Mouse (Mus musculus): ENCODE measurements around the gene Fam129c. TPM values are rescaled to one million over a fixed set of nuclear protein-coding genes. Genes with fewer than 3 reads are reported as not detected.
A peak's percentile ranks its signal among the peaks of the same experiment; 100 is the strongest.

The Fam129c gene
- polyA plus RNA-seq, 1 experiment from 2014 or later: 0.77 TPM

- Histone ChIP-seq H3K4me2 (replicated peaks; ENCODE audit: low read depth) (no peak within 1 kb of the TSS), H3K4me1 (replicated peaks; ENCODE audit: control insufficient read depth, insufficient read depth, low read length) (peaks cover 8% of the 10 kb centered on the region), H3K9ac (ENCODE audit: low read depth, low read length) (no peak within 1 kb of the TSS), H3K4me3 (ENCODE audit: low read depth, low read length) (no peak within 1 kb of the TSS), H3K27ac (ENCODE audit: low read depth, low read length) (no peak within 1 kb of the TSS), H3K27me3 (replicated peaks; ENCODE audit: control insufficient read depth, insufficient read depth, low read length) (peaks cover 11% of the 10 kb centered on the region), H3K36me3 (ENCODE audit: control insufficient read depth, insufficient read depth) (no peaks in the 10 kb centered on the region), H3K9me3 (ENCODE audit: control insufficient read depth) (no peaks in the 10 kb centered on the region; the same call in 1 of the 2 replicates)
- ATAC-seq: no peak
- WGBS: 74% methylated on average over 3 of the region's 3 CpGs
- TF ChIP-seq CTCF (IDR thresholded peaks at IDR 0.05; ENCODE audit: low read depth): no peak
These were observed 30.9 kb upstream of the Fam129c start, which contains the start of gene Nxnl1 for GRCm38 (mm10) chr8:71566501-71566900. Nxnl1 (minus strand) TSS chr8:71566601.

GRCm38 (mm10) chr8:71567587-71567986, 29.9 kb upstream of the Fam129c start:
- Histone ChIP-seq H3K27ac (ENCODE audit: low read depth, low read length) (no peak overlapping the region), H3K4me1 (replicated peaks; ENCODE audit: control insufficient read depth, insufficient read depth, low read length) (peaks cover 7% of the 10 kb centered on the region), H3K9me3 (ENCODE audit: control insufficient read depth) (no peaks in the 10 kb centered on the region; the same call in 1 of the 2 replicates), H3K36me3 (ENCODE audit: control insufficient read depth, insufficient read depth) (no peaks in the 10 kb centered on the region), H3K27me3 (replicated peaks; ENCODE audit: control insufficient read depth, insufficient read depth, low read length) (peaks cover 5% of the 10 kb centered on the region), H3K4me3 (ENCODE audit: low read depth, low read length) (no peak overlapping the region), H3K4me2 (replicated peaks; ENCODE audit: low read depth) (no peak overlapping the region), H3K9ac (ENCODE audit: low read depth, low read length) (no peak overlapping the region)
- TF ChIP-seq CTCF (IDR thresholded peaks at IDR 0.05; ENCODE audit: low read depth): no peak
- ATAC-seq: no peak
- WGBS: 77% methylated on average over 7 of the region's 7 CpGs

- peaks cover 2% of the 10 kb centered on the region for H3K4me1 ChIP-seq (replicated peaks; ENCODE audit: control insufficient read depth, insufficient read depth, low read length)
- H3K9me3 ChIP-seq (ENCODE audit: control insufficient read depth): no peaks in the 10 kb centered on the region; the same call in 1 of the 2 replicates
- no peak for ATAC-seq
- 23% methylated on average over 12 of the region's 13 CpGs for WGBS
- peak within 1 kb of the TSS; percentile 47 for H3K4me3 ChIP-seq (ENCODE audit: low read depth, low read length)
- no peak for TF ChIP-seq CTCF (IDR thresholded peaks at IDR 0.05; ENCODE audit: low read depth)
- peak within 1 kb of the TSS; percentile 83 for H3K4me2 ChIP-seq (replicated peaks; ENCODE audit: low read depth)
- peak within 1 kb of the TSS; percentile 82 for H3K27ac ChIP-seq (ENCODE audit: low read depth, low read length)
- peak within 1 kb of the TSS; percentile 55 for H3K9ac ChIP-seq (ENCODE audit: low read depth, low read length)
- no peaks in the 10 kb centered on the region for H3K27me3 ChIP-seq (replicated peaks; ENCODE audit: control insufficient read depth, insufficient read depth, low read length)
- no peaks in the 10 kb centered on the region for H3K36me3 ChIP-seq (ENCODE audit: control insufficient read depth, insufficient read depth)
These were observed 29.0 kb upstream of the Fam129c start, which contains the start of gene Slc27a1 for GRCm38 (mm10) chr8:71568387-71568937. Slc27a1 (plus strand) TSS chr8:71568882.

- no peak for ATAC-seq
- H3K9ac ChIP-seq (ENCODE audit: low read depth, low read length): no peak overlapping the region; the same call in 1 of the 2 replicates
These were observed 28.5 kb upstream of the Fam129c start for GRCm38 (mm10) chr8:71568941-71569340.

GRCm38 (mm10) chr8:71569366-71570290, 27.8 kb upstream of the Fam129c start:
- Histone ChIP-seq H3K27ac (ENCODE audit: low read depth, low read length) (peak overlapping the region; percentile 82), H3K9ac (ENCODE audit: low read depth, low read length) (peak overlapping the region; percentile 55), H3K4me2 (replicated peaks; ENCODE audit: low read depth) (peak overlapping the region; percentile 83), H3K27me3 (replicated peaks; ENCODE audit: control insufficient read depth, insufficient read depth, low read length) (no peaks in the 10 kb centered on the region), H3K9me3 (ENCODE audit: control insufficient read depth) (no peaks in the 10 kb centered on the region), H3K4me1 (replicated peaks; ENCODE audit: control insufficient read depth, insufficient read depth, low read length) (peaks cover 2% of the 10 kb centered on the region), H3K4me3 (ENCODE audit: low read depth, low read length) (peak overlapping the region; percentile 47), H3K36me3 (ENCODE audit: control insufficient read depth, insufficient read depth) (no peaks in the 10 kb centered on the region)
- ATAC-seq: peak; percentile 90
- no peak for TF ChIP-seq CTCF (IDR thresholded peaks at IDR 0.05; ENCODE audit: low read depth)
- WGBS: under 1% methylated on average over 51 of the region's 51 CpGs

More at GRCm38 (mm10) chr8:71568941-71569340, 28.5 kb upstream of the Fam129c start:
- Histone ChIP-seq H3K4me3 (ENCODE audit: low read depth, low read length) (peak overlapping the region; percentile 47; the same call in 1 of the 2 replicates), H3K36me3 (ENCODE audit: control insufficient read depth, insufficient read depth) (no peaks in the 10 kb centered on the region), H3K4me2 (replicated peaks; ENCODE audit: low read depth) (peak overlapping the region; percentile 83), H3K27me3 (replicated peaks; ENCODE audit: control insufficient read depth, insufficient read depth, low read length) (no peaks in the 10 kb centered on the region), H3K9me3 (ENCODE audit: control insufficient read depth) (no peaks in the 10 kb centered on the region; the same call in 1 of the 2 replicates), H3K27ac (ENCODE audit: low read depth, low read length) (no peak overlapping the region), H3K4me1 (replicated peaks; ENCODE audit: control insufficient read depth, insufficient read depth, low read length) (peaks cover 2% of the 10 kb centered on the region)
- TF ChIP-seq CTCF (IDR thresholded peaks at IDR 0.05; ENCODE audit: low read depth): no peak
- WGBS: 28% methylated on average over 6 of the region's 6 CpGs
